In genomic region chr11:72659918-72660317, GRCm38 (mm10) we compare ENCODE assay signal across 15 mouse cellular contexts. TPM values are rescaled to one million over a fixed set of nuclear protein-coding genes. Genes with fewer than 3 reads are reported as not detected.
DNase-seq lines count a peak whose midpoint lies in the region; ATAC-seq and TF ChIP-seq lines count a peak whose summit lies in the region.
"Had no signal": no experiment of that assay in that cellular context is flagged by ENCODE, and none has a peak within 500 bp of the region (broad histone marks: within the 10 kb centered on the region; RNA-seq: fewer than 3 reads in every experiment).

No protein-coding gene starts in this region.

- peak; percentile 59 for TF ChIP-seq CTCF in heart, adult 2 months (IDR thresholded peaks at IDR 0.05)
- peak; percentile 36; the same call in 1 of the 2 replicates for TF ChIP-seq CTCF in liver, embryonic 14.5 days (IDR thresholded peaks at IDR 0.05; ENCODE audit: low read depth)

- H3K27me3 ChIP-seq in heart, adult 2 months (ENCODE audit: control insufficient read depth, insufficient read depth, low read length): no peaks in the 10 kb centered on the region
- no peaks in the 10 kb centered on the region for H3K27me3 ChIP-seq in liver, embryonic 14.5 days (ENCODE audit: control insufficient read depth, insufficient read depth, low read length)
- no peaks in the 10 kb centered on the region for H3K27me3 ChIP-seq in liver, embryonic 12.5 days (replicated peaks)
- H3K27me3 ChIP-seq in forebrain, embryonic 15.5 days: no peaks in the 10 kb centered on the region
- H3K27me3 ChIP-seq: embryonic facial prominence, embryonic 15.5 days; forebrain, embryonic 13.5 days; megakaryocyte, embryonic 14.5 days had no signal

- H3K36me3 ChIP-seq in heart, adult 2 months (ENCODE audit: control insufficient read depth, insufficient read depth, low read length): no peaks in the 10 kb centered on the region
- H3K36me3 ChIP-seq in liver, embryonic 14.5 days (replicated peaks; ENCODE audit: control insufficient read depth, insufficient read depth, low read depth): no peaks in the 10 kb centered on the region
- H3K36me3 ChIP-seq in liver, embryonic 12.5 days: 0 out of 2 replicates have a peak, but pooled peaks cover 5% of the 10 kb centered on the region
- no peaks in the 10 kb centered on the region for H3K36me3 ChIP-seq in forebrain, embryonic 15.5 days
- H3K36me3 ChIP-seq: embryonic facial prominence, embryonic 15.5 days had no signal

- no peak for ATAC-seq in liver, embryonic 14.5 days (ENCODE audit: insufficient read depth)
- no peak for ATAC-seq in liver, embryonic 12.5 days
- ATAC-seq in forebrain, embryonic 15.5 days (replicated peaks): no peak
- ATAC-seq: forebrain, embryonic 13.5 days had no signal

- H3K4me1 ChIP-seq in heart, adult 2 months (ENCODE audit: control insufficient read depth, insufficient read depth, low read length): no peaks in the 10 kb centered on the region
- no peaks in the 10 kb centered on the region for H3K4me1 ChIP-seq in liver, embryonic 14.5 days (replicated peaks; ENCODE audit: control insufficient read depth in 2 of 2, insufficient read depth in 2 of 2, low read length in 1 of 2)
- H3K4me1 ChIP-seq in liver, embryonic 12.5 days: peaks cover 3% of the 10 kb centered on the region; the same call in 1 of the 2 replicates
- no peaks in the 10 kb centered on the region for H3K4me1 ChIP-seq in forebrain, embryonic 15.5 days
- H3K4me1 ChIP-seq: embryonic facial prominence, embryonic 15.5 days; forebrain, embryonic 13.5 days had no signal

- H3K4me3 ChIP-seq in heart, adult 2 months: no peak overlapping the region
- H3K4me3 ChIP-seq in liver, embryonic 14.5 days (ENCODE audit: insufficient read depth in 1 of 2, low read depth in 2 of 2, low read length in 2 of 2): no peak overlapping the region
- H3K4me3 ChIP-seq in liver, embryonic 12.5 days: no peak overlapping the region
- no peak overlapping the region for H3K4me3 ChIP-seq in forebrain, embryonic 15.5 days
- H3K4me3 ChIP-seq: embryonic facial prominence, embryonic 15.5 days; forebrain, embryonic 13.5 days; megakaryocyte, embryonic 14.5 days had no signal

- no peak overlapping the region for H3K27ac ChIP-seq in heart, adult 2 months
- H3K27ac ChIP-seq in liver, embryonic 14.5 days: no peak overlapping the region
- H3K27ac ChIP-seq in liver, embryonic 12.5 days: no peak overlapping the region
- H3K27ac ChIP-seq in forebrain, embryonic 15.5 days (replicated peaks): no peak overlapping the region
- H3K27ac ChIP-seq: embryonic facial prominence, embryonic 15.5 days; forebrain, embryonic 13.5 days had no signal

- H3K79me2 ChIP-seq in heart, adult 2 months (replicated peaks; ENCODE audit: control insufficient read depth, insufficient read depth, low read length): peaks cover 1% of the 10 kb centered on the region; the same call in 1 of the 2 replicates

- TF ChIP-seq POLR2A in heart, adult 2 months (IDR thresholded peaks at IDR 0.05; ENCODE audit: insufficient read depth, low read depth, low read length): no peak

- no peak for TF ChIP-seq EP300 in heart, adult 2 months (IDR thresholded peaks at IDR 0.05; ENCODE audit: insufficient read depth, low read depth, low read length)
- no peak for TF ChIP-seq EP300 in liver, embryonic 14.5 days (IDR thresholded peaks at IDR 0.05; ENCODE audit: low read depth)

- H3K4me2 ChIP-seq in liver, embryonic 14.5 days (ENCODE audit: low read depth): no peak overlapping the region
- H3K4me2 ChIP-seq in liver, embryonic 12.5 days: no peak overlapping the region
- H3K4me2 ChIP-seq in forebrain, embryonic 15.5 days (replicated peaks): no peak overlapping the region
- H3K4me2 ChIP-seq: embryonic facial prominence, embryonic 15.5 days; forebrain, embryonic 13.5 days had no signal

- H3K9ac ChIP-seq in heart, adult 2 months (ENCODE audit: low read depth, low read length): no peak overlapping the region
- H3K9ac ChIP-seq in liver, embryonic 14.5 days (replicated peaks): no peak overlapping the region
- no peak overlapping the region for H3K9ac ChIP-seq in liver, embryonic 12.5 days
- no peak overlapping the region for H3K9ac ChIP-seq in forebrain, embryonic 15.5 days (replicated peaks)
- H3K9ac ChIP-seq: embryonic facial prominence, embryonic 15.5 days; forebrain, embryonic 13.5 days had no signal

- no peaks in the 10 kb centered on the region for H3K9me3 ChIP-seq in liver, embryonic 14.5 days (ENCODE audit: control insufficient read depth, low read length)
- H3K9me3 ChIP-seq in liver, embryonic 12.5 days (replicated peaks): no peaks in the 10 kb centered on the region
- no peaks in the 10 kb centered on the region for H3K9me3 ChIP-seq in forebrain, embryonic 15.5 days
- H3K9me3 ChIP-seq: forebrain, embryonic 13.5 days; megakaryocyte, embryonic 14.5 days had no signal

- no peak for DNase-seq in heart, adult 2 months
- no peak for DNase-seq in heart, postnatal 36 days
- DNase-seq in liver, embryonic 14.5 days (ENCODE audit: low read depth in 3 of 3, low spot score in 3 of 3): peak in 1 of 3 experiments; percentile 6
- peak; percentile 45 for DNase-seq in A20 (ENCODE audit: low read depth, low spot score)
- peak; percentile 9 for DNase-seq in brain, adult 2 months (ENCODE audit: low read depth, low spot score)
- DNase-seq in layer of hippocampus, postnatal 25 days (ENCODE audit: extremely low spot score in 1 of 2, low spot score in 1 of 2): no peak
- DNase-seq: adrenal gland, adult 8-10 months; cerebellum, adult 2 months; kidney, postnatal 14 days; left cerebral cortex, postnatal 4 days had no signal

- intact Hi-C loops in heart, adult 2 months (cut with DNase I): no loop called here
- intact Hi-C loops in heart, postnatal 36 days (cut with DNase I): loop anchor here (5.0 kb wide), 1 partner anchor 57 kb away; no protein-coding TSS in a partner anchor

RNA-seq across cellular contexts. Expression of gene Ankfy1, which starts 29.9 kb away (rescaled TPM):
- total RNA-seq in heart, adult 2 months (2021): 10 to 100 TPM; 15.7 to 15.8 TPM
- 12.1 and 21.7 TPM in 2 replicates for polyA plus RNA-seq in heart, adult 2 months (2012; rRNA removed)
- 10 to 100 TPM; 16.8 to 19.1 TPM for total RNA-seq in heart, postnatal 36 days (2021)
- polyA plus RNA-seq in liver, embryonic 14.5 days (2012; rRNA removed): 9.4 and 10.5 TPM in 2 replicates
- 11.9 and 14.6 TPM in 2 replicates for polyA plus RNA-seq in liver, embryonic 14.5 days (2014; fragmentation: Nextera tagmentation; extraction: Ambion mirVana)
- 18.3 and 18.6 TPM in 2 replicates for polyA plus RNA-seq in liver, embryonic 12.5 days (2016; fragmentation: Nextera tagmentation; extraction: Ambion mirVana)
- 27.1 and 28.0 TPM in 2 replicates for polyA plus RNA-seq in forebrain, embryonic 15.5 days (2015; fragmentation: Nextera tagmentation; extraction: Ambion mirVana)
- 10 to 100 TPM; 31.3 to 35.9 TPM for total RNA-seq in layer of hippocampus, postnatal 25 days (2021)

RNA-seq across cellular contexts. Expression of gene Ube2g1, which starts 52.8 kb away (rescaled TPM):
- total RNA-seq in heart, adult 2 months (2021): 10 to 100 TPM; 53.8 to 65.0 TPM
- polyA plus RNA-seq in heart, adult 2 months (2012; rRNA removed): 14.0 and 24.5 TPM in 2 replicates
- total RNA-seq in heart, postnatal 36 days (2021): 10 to 100 TPM; 63.0 to 65.3 TPM
- 5.6 and 7.5 TPM in 2 replicates for polyA plus RNA-seq in liver, embryonic 14.5 days (2012; rRNA removed)
- 21.7 and 22.7 TPM in 2 replicates for polyA plus RNA-seq in liver, embryonic 14.5 days (2014; fragmentation: Nextera tagmentation; extraction: Ambion mirVana)
- polyA plus RNA-seq in liver, embryonic 12.5 days (2016; fragmentation: Nextera tagmentation; extraction: Ambion mirVana): 36.7 and 37.3 TPM in 2 replicates
- 110 TPM in 2 replicates for polyA plus RNA-seq in forebrain, embryonic 15.5 days (2015; fragmentation: Nextera tagmentation; extraction: Ambion mirVana)
- total RNA-seq in layer of hippocampus, postnatal 25 days (2021): 10 to 100 TPM; 45.6 to 49.2 TPM

Comparison
In these comparisons a context has a peak if more than half of its experiments do, and no peak if none do; other contexts are left out.
1. DNase-seq: peak in A20 (single experiment) and brain, adult 2 months (single experiment); none in heart, adult 2 months (0 of 2), heart, postnatal 36 days (0 of 2) and layer of hippocampus, postnatal 25 days (0 of 2).